Mouse (Mus musculus) liver, embryonic 14.5 days (tissue): Measurements from ENCODE around the gene Dchs1. TPM values are rescaled to one million over a fixed set of nuclear protein-coding genes. Genes with fewer than 3 reads are reported as not detected.
A peak's percentile ranks its signal among the peaks of the same experiment; 100 is the strongest.

Experiments
- ATAC-seq: fragments of 200-750 bp; cut with Nextera tagmentation; 2 replicates; pipeline ENCODE4 v1.8.0; 2017; ENCODE audit warnings: moderate number of reproducible peaks, mild to moderate bottlenecking, moderate library complexity; ENCODE audit not compliant: insufficient read depth
- DNase-seq, 3 experiments: peaks; one replicate each; pipeline ENCODE4 v3.0.0-alpha.2; 2012 to 2013; ENCODE audit warnings: low read depth in 3 of 3, low spot score in 3 of 3
- H3K27ac ChIP-seq: fragments of 300-500 bp; sonication (generic); 2 replicates; pipeline ENCODE4 v1.5.1; 2014; ENCODE audit warnings: moderate library complexity, mild to moderate bottlenecking, control low read depth, inconsistent platforms
- H3K27me3 ChIP-seq: fragments of 300-500 bp; sonication (generic); 2 replicates; pipeline ENCODE4 v1.6.1; 2014; ENCODE audit warnings: mild to moderate bottlenecking, low read length, moderate library complexity; ENCODE audit not compliant: control insufficient read depth, insufficient read depth
- H3K36me3 ChIP-seq: fragments of 300-500 bp; sonication (generic); replicated peaks from 2 replicates; pipeline ENCODE4 v1.6.1; 2014; ENCODE audit warnings: low read depth; ENCODE audit not compliant: control insufficient read depth, insufficient read depth
- H3K4me1 ChIP-seq, 2 experiments: fragments of 200-500 bp in 1 of 2; fragments of 300-500 bp in 1 of 2; sonication (generic) in 1 of 2; replicated peaks; 2 replicates each; pipeline ENCODE4 v1.6.1; 2012 to 2014; ENCODE audit warnings: antibody characterized with exemption in 1 of 2, inconsistent platforms in 1 of 2, low read length in 1 of 2; ENCODE audit not compliant: control insufficient read depth in 2 of 2, insufficient read depth in 2 of 2
- H3K4me2 ChIP-seq: fragments of 300-500 bp; sonication (generic); 2 replicates; pipeline ENCODE4 v1.6.1; 2014; ENCODE audit warnings: low read depth, mild to moderate bottlenecking, control low read depth, moderate library complexity
- H3K4me3 ChIP-seq, 2 experiments: fragments of 200-500 bp in 1 of 2; fragments of 300-500 bp in 1 of 2; sonication (generic) in 1 of 2; 2 replicates each; pipeline ENCODE4 v1.5.1; 2012 to 2014; ENCODE audit warnings: low read depth in 2 of 2, low read length in 2 of 2, mild to moderate bottlenecking in 2 of 2, control low read depth in 1 of 2, inconsistent platforms in 1 of 2, moderate library complexity in 1 of 2; ENCODE audit not compliant: insufficient read depth in 1 of 2
- H3K9ac ChIP-seq: fragments of 300-500 bp; sonication (generic); replicated peaks from 2 replicates; pipeline ENCODE4 v1.6.1; 2014; ENCODE audit warnings: mild to moderate bottlenecking, control low read depth, moderate library complexity
- H3K9me3 ChIP-seq: fragments of 300-500 bp; sonication (generic); 2 replicates; pipeline ENCODE4 v1.6.1; 2016; ENCODE audit warnings: low read length, mixed read lengths; ENCODE audit not compliant: control insufficient read depth
- CTCF ChIP-seq: IDR thresholded peaks from 2 replicates; pipeline ENCODE4 v1.5.1; 2016; ENCODE audit warnings: antibody characterized with exemption, low read depth, control low read depth
- EP300 ChIP-seq: IDR thresholded peaks from 2 replicates; pipeline ENCODE4 v1.6.1; 2016; ENCODE audit warnings: antibody characterized with exemption, low read depth
- WGBS: fragments of 180-500 bp; shearing (Covaris S2); extraction: QIAGEN DNeasy Blood & Tissue Kit; methylation state at CpG from one replicate; pipeline ENCODE4 v1.1.7; 2014; ENCODE audit not compliant: insufficient replicate concordance; 5-methylcytosine and 5-hydroxymethylcytosine counted together
- polyA plus RNA-seq, 2 experiments: library from polyadenylated mRNA; depleted of rRNA in 1 of 2; stranded (reverse) in 1 of 2; unstranded in 1 of 2; fragments of >200 nt; fragmentation: Nextera tagmentation in 1 of 2; extraction: Ambion mirVana in 1 of 2; gene quantifications; 2 replicates each; pipeline versions ENCODE4 v1.2.1 to v1.2.3; 2012 to 2014

Gene Dchs1
- polyA plus RNA-seq, 2 experiments: 0.57 to 0.62 TPM

DNA sequence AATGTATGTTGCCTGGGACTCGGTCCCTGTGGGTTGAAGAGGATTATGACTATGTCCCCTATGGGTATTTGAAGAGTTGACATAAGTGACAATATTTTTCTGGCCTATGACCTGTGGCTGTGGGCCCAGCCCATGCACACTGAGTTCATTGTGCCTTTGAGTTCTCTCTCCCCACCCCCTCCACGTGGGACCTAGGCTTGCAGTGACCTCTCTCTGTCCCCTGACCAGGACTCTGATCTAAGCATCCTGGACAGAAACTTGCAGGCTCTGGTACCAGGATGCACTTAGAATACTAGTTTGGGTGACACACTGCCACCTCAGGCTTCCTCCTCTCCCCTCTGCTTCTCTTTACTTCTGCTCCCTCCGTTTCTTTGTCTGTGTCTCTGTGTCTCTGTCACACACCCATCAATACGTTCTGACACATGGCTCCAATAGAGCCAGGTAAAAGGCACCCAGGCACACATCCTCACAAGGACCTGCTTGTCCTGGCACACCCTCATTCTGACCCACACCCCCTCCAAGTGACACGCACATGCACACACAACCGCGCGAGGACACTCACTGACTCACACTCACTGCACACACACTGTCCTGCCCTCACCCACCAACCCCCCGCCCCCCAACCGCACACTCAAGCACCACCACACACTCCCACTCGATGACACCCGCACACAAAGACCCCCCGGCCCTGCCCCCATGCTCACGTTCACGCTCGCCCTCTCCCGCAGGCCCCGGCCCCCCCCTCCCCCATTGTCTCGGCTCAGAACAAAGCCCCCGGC lies 759 bp downstream of the Dchs1 start:
- Histone ChIP-seq H3K36me3 (no peaks in the 10 kb centered on the region), H3K9me3 (no peaks in the 10 kb centered on the region), H3K4me3 (peak overlapping the region; percentile 37 to 38), H3K27ac (no peak overlapping the region), H3K27me3 (peaks cover 49% of the 10 kb centered on the region), H3K4me1 (no peaks in the 10 kb centered on the region), H3K4me2 (peak overlapping the region; percentile 43), H3K9ac (no peak overlapping the region)
- TF ChIP-seq EP300: no peak
- TF ChIP-seq CTCF: no peak
- WGBS: 19% methylated on average over 20 of the region's 20 CpGs
- ATAC-seq (0 out of 2 replicates have a peak, but pooled peaks have one; percentile 22), DNase-seq (no peak)

DNA sequence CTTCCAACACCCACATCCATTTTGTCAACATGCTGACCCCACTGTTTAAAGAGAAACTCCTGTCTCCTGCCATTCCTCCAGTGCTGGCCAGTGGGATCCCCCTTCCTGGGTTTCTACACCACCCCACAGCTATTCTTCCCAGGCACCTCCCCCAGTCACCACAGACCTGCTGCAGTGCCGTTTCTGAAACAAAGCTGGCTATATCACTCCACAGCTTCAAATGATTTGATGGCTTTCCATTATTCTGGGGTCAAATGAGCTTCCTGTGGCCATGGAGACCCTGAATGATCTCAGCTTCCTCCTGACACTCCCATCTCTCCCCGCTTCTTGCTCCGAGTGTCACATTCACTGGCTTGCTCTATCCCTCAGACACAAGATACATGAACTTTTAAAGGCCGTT lies 2.9 kb downstream of the Dchs1 start:
- ATAC-seq (no peak), DNase-seq (no peak)
- WGBS: 19% methylated on average over 4 of the region's 4 CpGs
- Histone ChIP-seq H3K9me3 (no peaks in the 10 kb centered on the region), H3K4me3 (no peak overlapping the region), H3K27ac (no peak overlapping the region), H3K9ac (no peak overlapping the region), H3K4me2 (no peak overlapping the region), H3K27me3 (peaks cover 45% of the 10 kb centered on the region), H3K4me1 (no peaks in the 10 kb centered on the region), H3K36me3 (no peaks in the 10 kb centered on the region)
- TF ChIP-seq CTCF (no peak), EP300 (no peak)

DNA sequence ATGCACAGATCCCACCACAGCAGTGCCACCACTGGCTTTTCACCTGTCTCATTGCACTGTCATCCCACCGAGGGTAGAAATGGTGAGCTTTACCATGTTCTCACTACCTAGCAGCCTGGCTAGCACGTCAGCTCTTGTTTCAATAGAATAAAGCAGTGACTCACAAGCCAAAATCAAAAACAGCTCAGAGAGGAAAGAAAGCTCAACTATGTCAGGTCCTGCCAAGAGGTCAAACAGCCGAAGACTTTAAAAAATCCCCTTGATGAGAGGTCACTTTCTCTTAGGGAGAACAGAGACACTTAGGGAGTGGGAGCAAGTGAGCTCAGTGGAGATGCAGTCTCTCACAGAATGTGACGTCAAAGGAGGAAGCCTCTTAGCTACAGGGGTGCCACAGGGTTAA lies 3.6 kb downstream of the Dchs1 start:
- no peak overlapping the region for H3K9ac ChIP-seq
- no peak overlapping the region for H3K27ac ChIP-seq
- no peak overlapping the region for H3K4me2 ChIP-seq
- no peaks in the 10 kb centered on the region for H3K9me3 ChIP-seq
- no peak for TF ChIP-seq CTCF
- no peak for TF ChIP-seq EP300
- no peak overlapping the region for H3K4me3 ChIP-seq
- WGBS: 32% methylated on average over 4 of the region's 4 CpGs
- H3K4me1 ChIP-seq: no peaks in the 10 kb centered on the region
- H3K36me3 ChIP-seq: no peaks in the 10 kb centered on the region
- ATAC-seq: no peak
- peaks cover 38% of the 10 kb centered on the region for H3K27me3 ChIP-seq
- no peak for DNase-seq

DNA sequence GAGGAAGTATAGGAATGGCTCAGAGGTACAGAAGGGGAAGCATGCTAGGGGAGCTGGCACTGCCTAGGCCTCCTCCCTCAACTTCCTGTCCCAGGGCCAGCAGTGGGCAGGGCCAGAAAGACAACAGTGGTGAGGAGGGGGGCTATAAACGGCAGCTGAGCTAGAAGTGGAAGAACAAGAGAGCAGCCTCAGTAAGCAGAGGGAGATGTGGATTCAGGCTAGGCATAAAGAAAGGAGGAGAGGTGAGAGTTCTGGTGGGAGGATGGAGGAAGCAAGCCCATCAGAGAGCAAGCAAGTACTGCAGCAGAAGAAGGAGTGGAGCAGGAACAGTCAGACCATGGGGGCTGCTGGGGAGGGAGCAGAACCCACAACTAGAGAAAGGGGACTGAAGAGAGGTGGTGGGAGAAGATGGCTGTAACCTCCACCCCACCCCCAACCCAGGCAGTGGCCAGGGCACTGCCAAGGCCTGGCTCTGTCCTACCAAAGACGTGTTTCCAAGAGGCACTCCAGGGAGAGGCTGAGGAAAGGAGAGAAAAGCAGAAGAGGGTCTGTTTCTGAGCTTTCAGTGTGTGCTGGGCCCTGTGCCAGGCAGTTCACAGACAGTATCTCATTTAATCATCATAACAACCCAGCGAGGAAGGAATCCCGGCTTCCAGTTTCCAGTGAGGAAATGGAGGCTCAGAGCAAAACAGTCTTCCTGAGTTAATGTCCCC lies 8.7 kb downstream of the Dchs1 start:
- no peak for DNase-seq

More for the DNA sequence above, 8.7 kb downstream of the Dchs1 start:
- Histone ChIP-seq H3K27me3 (no peaks in the 10 kb centered on the region), H3K27ac (no peak overlapping the region), H3K4me2 (no peak overlapping the region), H3K9me3 (no peaks in the 10 kb centered on the region), H3K4me3 (no peak overlapping the region), H3K9ac (no peak overlapping the region), H3K36me3 (no peaks in the 10 kb centered on the region), H3K4me1 (no peaks in the 10 kb centered on the region; a peak in 1 of 4 replicates)
- 0 out of 2 replicates have a peak, but pooled peaks have one; percentile 14 for ATAC-seq
- 14% methylated on average over 4 of the region's 4 CpGs for WGBS
- TF ChIP-seq EP300: no peak
